Mouse (Mus musculus): ENCODE measurements around the gene Srsf12.

The Srsf12 gene

GRCm38 (mm10) chr4:33249716-33250230 is 41.0 kb downstream of the Srsf12 start:
- in situ Hi-C loops (cut with MseI, MboI): no loop called here

- in situ Hi-C loops (cut with MseI, MboI): no loop called here
Observed at GRCm38 (mm10) chr4:33250867-33251266, 42.1 kb downstream of the Srsf12 start.

GRCm38 (mm10) chr4:33254706-33255105 is 45.9 kb downstream of the Srsf12 start:
- in situ Hi-C loops (cut with MseI, MboI): no loop called here

GRCm38 (mm10) chr4:33257263-33257964 is 48.6 kb downstream of the Srsf12 start:
- in situ Hi-C loops (cut with MseI, MboI): no loop called here

GRCm38 (mm10) chr4:33260311-33260710 is 51.5 kb downstream of the Srsf12 start:
- in situ Hi-C loops (cut with MseI, MboI): no loop called here

GRCm38 (mm10) chr4:33261311-33261753 is 52.5 kb downstream of the Srsf12 start:
- in situ Hi-C loops (cut with MseI, MboI): no loop called here

- in situ Hi-C loops (cut with MseI, MboI): no loop called here
Observed at GRCm38 (mm10) chr4:33262897-33263296, 54.1 kb downstream of the Srsf12 start.

GRCm38 (mm10) chr4:33264979-33265726 is 56.4 kb downstream of the Srsf12 start:
- in situ Hi-C loops (cut with MseI, MboI): no loop called here

- in situ Hi-C loops (cut with MseI, MboI): no loop called here
Observed at GRCm38 (mm10) chr4:33270386-33271314, 61.9 kb downstream of the Srsf12 start.

GRCm38 (mm10) chr4:33273437-33273836 is 64.6 kb downstream of the Srsf12 start:
- in situ Hi-C loops (cut with MseI, MboI): no loop called here

- in situ Hi-C loops (cut with MseI, MboI): no loop called here
Observed at GRCm38 (mm10) chr4:33281891-33282685, 73.3 kb downstream of the Srsf12 start.
